Mouse (Mus musculus): ENCODE data around the gene Eef1akmt3.
"Not testable (repeated sequence)": the region's sequence is repeated elsewhere in the genome, so short reads cannot be mapped to it uniquely, and the experiment has no call there.

The Eef1akmt3 gene

DNA sequence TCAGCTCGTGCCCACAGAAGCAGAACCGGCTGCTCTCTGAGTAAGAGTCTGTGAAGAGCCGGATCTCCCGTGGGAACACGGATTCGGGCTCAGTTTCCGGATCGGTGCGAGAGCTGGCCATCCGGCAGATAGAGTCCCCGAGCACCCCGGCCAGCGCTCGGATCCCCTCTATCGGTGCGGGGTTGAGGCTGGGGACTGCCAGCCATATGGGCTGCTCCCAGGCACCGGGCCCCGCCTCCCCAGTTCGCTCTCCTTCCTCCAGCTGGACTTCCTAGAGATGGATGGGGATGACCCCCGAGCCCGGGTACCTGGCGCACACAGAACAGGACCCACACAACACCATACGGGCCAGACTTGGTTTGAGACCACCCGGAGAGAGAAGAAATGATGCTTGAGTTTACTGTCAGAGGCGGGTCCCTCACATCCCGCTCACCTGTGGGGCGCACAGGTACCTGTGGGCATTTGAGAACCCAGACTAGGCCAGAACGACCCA lies at the start of gene Eef1akmt3, which contains the start of gene Mettl1:
TSS of gene Eef1akmt3 (minus strand) at position 240 of the 493 bp plus-strand sequence.
TSS of gene Mettl1 (plus strand) at position 141 of the 493 bp plus-strand sequence.
- DNase-seq (ENCODE audit: low read depth in 2 of 2, low spot score in 2 of 2) = peak; percentile 25 to 28

DNA sequence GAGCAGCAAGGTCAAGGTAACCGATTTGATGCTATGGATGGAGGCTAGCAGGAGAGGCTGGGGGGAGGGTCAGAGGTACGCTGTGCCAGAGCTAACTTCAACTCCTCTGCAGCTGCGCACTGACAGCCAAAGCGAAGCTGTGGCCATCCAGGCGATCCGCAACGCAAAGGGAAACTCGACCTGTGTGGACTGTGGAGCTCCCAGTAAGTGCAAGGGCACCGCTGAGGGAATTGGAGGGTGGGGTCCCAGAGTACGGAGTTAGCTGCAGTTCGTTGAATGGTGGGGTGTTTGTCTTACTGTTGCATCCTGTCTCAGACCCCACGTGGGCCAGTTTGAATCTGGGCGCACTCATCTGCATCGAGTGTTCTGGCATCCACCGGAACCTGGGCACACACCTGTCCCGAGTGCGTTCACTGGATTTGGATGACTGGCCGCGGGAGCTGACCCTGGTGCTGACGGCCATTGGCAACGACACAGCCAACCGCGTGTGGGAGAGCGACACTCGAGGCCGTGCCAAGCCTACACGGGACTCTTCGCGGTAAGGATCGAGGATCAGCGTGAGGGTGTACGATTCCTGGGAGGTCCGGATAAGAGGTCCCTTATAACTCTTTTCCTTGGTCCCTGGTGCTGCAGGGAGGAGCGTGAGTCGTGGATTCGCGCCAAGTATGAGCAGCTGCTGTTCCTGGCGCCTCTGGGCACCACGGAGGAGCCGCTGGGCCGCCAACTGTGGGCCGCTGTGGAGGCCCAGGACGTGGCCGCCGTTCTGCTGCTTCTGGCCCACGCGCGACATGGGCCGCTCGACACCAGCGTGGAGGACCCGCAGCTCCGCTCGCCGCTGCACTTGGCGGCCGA lies 49.5 kb upstream of the Eef1akmt3 start:
- no peak for DNase-seq (ENCODE audit: low read depth in 2 of 2, low spot score in 2 of 2)

DNA sequence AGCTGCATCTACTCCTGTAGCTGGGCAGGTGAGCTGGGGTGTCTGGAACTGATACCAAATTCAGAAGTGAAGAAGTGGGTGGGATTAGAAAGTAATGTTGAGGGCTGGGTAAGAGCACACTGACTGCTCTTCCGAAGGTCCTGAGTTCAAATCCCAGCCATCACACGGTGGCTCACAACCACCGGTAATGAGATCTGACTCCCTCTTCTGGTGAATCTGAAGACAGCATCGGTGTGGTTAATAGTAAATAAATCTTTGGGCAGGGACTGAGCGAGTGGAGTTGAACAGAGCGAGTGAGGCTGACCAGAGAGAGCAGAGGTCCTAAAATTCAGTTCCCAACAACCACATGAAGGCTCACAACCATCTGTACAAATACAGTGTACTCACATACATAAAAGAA lies 44.3 kb upstream of the Eef1akmt3 start:
- no peak for DNase-seq (ENCODE audit: low read depth in 2 of 2, low spot score in 2 of 2)

DNA sequence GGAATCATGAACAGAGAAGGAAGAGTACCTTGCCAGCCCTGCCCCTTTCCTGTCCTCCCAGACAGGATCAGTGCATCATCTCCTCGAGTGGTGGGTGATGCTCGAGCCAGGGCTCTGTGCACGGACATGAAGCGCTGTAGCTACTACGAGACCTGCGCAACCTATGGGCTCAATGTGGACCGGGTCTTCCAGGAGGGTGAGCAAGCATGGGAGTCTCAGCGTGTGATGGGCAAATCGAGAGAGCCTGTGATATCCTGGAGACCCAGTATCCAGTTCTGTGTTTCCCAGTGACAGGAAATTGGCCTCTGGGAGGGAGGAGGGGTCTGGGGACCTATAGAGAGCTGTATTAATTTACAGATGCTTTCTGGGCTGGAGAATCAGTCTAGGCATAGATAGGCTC lies 43.7 kb upstream of the Eef1akmt3 start:
- no peak for DNase-seq (ENCODE audit: low read depth in 2 of 2, low spot score in 2 of 2)

DNA sequence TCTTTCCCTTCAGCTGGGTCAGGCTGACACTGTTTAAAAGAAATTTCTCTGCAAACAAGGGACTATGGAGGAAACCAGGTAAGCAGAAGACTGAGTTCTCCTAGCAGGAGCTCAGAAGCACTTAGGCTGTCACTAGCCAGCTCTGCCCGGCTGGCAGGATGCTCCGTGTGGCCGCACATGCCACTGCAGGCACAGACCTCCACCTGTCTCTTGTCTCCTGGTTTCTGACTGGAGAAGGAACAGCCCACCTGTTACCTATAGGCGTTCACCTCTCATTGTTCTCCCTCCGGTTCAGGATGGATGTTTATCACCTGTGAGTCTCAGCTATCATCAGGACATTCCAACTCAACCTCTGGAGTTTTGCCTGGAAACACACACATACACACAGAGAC lies 42.6 kb upstream of the Eef1akmt3 start:
- no peak for DNase-seq (ENCODE audit: low read depth in 2 of 2, low spot score in 2 of 2)

DNA sequence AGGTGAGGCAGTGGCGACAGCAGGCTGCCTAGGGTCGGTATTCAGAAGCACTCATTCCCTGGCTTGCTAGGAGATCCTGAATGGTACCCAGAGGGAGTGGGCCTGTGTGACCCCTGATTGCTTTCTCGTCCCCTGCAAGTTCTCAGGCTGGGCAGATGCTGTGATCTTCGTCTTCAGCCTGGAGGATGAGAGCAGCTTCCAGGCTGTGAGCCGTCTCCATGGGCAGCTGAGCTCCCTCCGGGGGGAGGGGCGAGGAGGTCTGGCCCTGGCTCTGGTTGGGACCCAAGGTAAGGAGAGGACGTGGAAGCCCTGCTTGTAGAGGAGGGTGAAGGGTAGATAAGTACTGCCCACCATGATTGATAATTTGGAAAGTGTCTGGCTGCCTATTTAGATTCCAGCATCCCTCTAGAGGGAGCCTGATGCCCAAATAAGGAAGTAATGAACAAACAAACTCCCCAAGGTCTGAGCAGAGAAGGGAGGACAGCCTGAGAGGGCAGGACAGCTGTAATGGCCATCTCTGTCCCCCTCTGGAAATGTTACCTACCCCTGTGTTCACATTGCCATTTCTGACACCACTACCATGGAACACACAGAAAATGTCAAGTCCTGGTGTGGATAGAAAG lies 42.1 kb upstream of the Eef1akmt3 start:
- DNase-seq (ENCODE audit: low read depth in 2 of 2, low spot score in 2 of 2) = no peak

DNA sequence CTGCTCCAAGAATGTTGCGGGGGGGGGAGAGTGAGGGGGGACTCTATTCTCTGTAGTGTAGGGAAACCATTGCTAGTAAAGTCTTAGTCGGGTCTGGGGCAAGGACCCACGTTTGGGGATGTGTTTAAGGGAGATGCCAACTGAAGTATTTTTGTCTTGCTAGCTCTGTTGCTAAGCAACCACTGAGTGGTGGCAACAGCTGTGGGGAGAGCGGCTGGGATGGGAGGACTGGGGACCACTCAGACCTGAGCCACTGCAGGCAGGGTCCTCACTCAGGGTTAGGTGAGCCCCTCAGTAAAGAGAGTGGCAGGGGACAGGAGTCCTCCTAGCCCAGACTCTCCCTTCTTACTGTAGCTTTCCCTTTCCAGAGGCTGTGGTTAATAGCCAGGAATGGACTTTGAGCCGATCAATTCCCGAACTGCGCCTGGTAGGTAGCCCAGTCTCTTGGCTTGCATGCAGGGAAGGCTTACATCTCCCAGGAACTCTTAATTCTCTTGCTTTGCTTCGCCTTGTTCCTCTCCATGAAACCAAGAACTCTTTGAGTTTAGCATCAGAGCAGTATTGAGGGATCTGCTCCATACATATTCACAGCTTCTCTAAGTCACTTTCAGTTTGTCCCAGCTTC lies 40.8 kb upstream of the Eef1akmt3 start:
- no peak for DNase-seq (ENCODE audit: low read depth in 2 of 2, low spot score in 2 of 2)

DNA sequence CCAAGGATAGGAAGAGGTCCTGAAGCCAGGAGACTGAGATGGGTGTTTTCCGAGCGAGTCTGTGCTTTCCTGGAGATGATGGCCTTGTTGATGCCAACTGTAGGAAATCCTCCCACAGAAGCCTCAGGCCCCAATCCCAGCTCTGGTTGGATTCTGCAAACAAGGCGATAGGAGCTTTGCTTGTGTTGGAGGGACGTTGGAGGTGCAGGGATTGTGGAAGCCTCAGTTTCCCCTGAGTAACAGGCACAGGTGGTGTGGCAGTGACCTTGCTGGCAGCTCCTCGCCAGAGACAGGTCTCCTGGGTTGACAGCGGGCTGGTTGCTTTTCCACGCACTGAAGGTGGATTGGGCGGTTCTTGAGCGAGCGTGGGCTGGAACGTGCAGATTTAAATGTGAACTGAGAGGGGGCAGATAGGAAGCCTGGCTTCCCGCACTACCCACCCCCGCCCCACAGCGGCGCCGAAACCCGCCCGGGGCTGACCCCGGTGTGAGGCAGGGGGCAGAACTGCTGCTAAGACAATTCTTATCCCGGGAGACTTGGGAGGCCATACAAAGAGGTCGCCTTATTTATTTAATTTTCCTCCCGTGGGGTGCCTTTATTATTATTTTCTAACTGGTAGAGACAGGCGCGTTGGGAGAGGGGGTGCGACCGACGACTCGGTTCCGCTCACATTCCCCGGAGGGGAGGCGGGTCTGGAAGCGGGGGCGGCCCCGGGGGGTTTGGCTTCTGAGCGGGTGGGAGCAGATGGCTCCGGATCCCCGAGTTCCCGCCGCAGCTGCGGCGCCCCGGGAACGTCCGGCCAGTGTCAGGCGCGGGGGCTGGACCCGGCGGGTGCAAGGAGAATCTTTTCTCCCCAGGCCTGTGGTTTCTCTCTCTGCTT lies 39.8 kb upstream of the Eef1akmt3 start:
- DNase-seq (ENCODE audit: low read depth in 2 of 2, low spot score in 2 of 2) = no peak

DNA sequence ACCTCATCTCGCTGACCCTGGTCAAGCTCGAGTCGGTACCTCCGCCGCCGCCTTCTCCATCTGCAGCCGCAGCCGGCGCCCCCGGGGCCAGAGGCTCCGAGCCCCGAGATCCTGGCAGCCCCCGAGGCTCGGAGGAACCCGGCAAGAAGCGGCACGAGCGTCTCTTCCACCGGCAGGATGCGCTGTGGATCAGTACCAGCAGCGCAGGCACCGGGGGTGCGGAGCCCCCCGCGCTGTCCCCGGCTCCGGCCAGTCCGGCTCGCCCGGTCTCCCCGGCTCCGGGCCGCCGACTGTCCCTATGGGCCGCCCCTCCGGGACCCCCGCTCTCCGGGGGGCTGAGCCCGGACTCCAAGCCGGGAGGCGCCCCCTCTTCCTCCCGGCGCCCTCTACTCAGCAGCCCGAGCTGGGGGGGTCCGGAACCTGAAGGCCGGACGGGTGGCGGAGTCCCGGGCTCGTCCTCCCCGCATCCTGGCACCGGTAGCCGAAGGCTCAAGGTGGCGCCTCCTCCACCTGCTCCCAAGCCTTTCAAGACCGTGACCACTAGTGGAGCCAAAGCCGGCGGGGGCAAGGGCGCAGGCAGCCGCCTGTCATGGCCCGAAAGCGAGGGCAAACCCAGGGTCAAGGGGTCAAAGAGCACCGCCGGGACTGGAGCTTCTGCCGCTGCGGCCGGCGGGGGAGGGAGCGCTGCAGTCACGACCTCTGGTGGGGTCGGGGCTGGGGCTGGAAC lies 38.5 kb upstream of the Eef1akmt3 start:
- no peak for DNase-seq (ENCODE audit: low read depth in 2 of 2, low spot score in 2 of 2)

DNA sequence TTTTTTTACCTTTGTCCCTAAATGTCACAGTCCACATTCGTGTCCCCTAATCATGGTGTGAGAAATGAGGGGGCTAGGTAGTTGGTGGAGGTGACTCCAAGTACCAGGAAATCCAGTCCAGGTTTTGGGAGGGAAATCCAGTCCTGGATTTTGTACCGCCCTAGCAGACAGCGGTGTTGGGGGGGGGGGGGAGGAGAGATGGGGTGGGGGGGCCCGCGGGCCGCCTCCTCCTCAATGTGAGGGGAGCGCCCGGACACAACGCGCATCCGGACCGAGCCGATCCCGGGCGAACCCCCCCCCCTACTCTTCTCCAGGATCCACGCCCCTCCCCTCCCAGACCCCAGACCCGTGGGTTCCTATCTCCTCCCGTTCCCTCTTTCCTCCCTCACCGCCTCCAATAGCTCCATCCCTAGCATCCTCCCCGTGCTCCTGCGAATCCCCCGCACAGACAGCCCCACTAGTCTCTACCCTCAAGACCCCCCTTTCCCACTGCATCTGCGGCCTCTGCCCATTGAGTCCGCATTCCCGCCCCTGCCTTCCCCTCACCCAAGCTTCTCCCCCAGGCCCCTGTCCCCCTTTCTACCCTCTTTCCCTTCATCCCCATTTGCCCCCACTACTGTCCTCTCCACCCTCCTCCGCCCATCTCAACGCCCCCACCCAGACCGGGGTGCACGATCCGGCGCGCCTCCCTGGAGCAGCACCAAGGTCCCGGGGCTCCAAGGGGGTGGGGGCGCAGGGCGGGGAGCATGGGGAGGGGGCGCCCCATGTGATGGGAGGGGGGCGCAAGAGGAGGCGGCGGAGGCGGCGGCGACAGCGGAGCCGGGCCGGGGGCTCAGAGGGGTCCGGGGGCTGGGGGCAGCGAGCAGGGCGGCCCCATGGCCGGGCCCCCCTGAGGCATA lies 37.6 kb upstream of the Eef1akmt3 start:
- no peak for DNase-seq (ENCODE audit: low read depth in 2 of 2, low spot score in 2 of 2)

DNA sequence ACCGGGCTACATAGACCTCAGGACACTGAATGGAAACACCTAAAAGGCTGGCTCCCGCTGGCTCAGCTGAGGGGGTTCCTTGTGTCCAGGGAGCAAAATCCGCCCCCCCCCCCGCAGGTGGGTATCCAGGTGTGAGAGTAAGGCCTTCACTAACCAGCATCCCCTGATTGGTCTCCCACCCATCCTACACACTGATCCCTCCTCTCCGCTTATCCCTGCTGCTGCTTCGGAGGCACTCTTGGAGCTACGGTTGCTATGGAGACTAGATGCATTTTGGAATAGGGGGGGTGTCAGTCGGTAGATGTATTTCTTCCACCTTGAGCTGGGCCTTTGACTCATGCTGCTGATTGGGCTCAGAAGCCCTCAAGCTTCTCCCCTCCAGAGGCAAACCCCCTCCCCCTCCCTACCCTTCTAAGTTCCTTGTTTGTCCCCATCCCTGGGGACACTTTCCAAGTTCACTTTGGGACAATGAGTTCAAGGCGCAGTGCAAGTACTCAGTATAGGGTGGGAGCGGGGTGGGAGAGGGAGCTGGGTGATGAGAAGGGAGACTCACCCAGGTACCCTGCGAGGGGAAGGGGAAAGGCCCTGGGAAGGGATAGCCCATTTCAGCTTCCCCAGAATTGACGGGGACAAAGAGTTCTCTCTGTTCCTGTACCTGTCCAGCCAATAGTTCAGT lies 36.8 kb upstream of the Eef1akmt3 start:
- DNase-seq (ENCODE audit: low read depth in 2 of 2, low spot score in 2 of 2) = no peak

DNA sequence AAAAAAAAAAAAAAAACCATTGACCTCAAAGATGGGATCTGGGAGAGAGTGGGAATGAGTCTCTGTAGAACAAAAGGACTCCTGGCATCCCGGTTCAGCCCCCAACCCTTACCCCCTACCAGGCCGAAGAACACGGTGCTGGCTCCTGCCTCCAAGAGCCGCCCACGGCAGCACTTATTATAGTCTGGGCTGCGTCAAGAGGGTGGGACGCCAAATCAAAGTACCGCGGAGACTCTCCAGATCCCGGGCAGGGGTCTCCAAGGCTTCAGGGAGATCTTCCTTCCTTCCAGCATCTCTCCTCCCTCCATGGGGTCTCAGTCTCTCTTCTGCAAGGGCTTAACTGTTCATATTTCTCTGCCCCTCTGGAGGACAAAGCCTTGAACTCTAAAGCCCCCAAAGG lies 36.2 kb upstream of the Eef1akmt3 start:
- DNase-seq (ENCODE audit: low read depth in 2 of 2, low spot score in 2 of 2) = no peak

DNA sequence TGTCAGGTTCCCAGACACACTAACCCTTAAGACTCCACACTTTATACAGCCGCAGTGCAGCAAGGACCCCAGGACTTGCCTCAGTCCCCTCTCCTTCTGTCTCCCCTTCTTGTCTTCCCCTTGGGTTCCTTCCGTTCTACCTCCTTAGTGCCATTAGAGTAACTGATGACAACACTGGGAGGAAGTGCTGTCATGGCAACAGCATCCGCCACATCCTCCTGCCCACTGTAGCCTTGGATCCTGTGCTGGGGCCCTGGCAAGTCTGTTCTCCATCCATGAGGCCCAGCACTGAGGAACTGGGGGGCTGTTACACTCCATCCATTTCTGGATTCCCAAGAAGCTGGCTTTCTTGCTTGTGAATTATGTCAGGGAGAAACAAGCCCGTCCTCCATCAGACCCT lies 34.8 kb upstream of the Eef1akmt3 start:
- peak; percentile 48 to 74 for DNase-seq (ENCODE audit: low read depth in 2 of 2, low spot score in 2 of 2)

DNA sequence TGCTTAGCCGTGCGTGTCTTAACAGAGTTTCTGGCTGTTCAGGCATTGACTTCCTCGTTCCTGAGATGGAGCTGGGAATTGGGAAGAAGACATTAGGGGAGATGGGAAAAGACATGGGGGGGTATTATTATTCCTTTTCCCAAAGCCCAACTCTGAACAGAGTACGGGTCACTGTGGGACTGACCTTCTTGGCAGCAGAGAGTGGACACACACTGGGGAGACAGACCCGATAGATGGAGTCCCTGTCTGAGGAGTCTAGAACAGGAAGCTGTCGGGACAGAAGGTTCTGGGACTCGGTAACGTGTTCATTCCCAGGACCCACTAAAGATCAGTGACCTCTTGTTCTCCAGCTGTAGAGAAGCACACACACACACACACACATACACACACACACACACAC lies 34.3 kb upstream of the Eef1akmt3 start:
- DNase-seq (ENCODE audit: low read depth in 2 of 2, low spot score in 2 of 2) = no peak

DNA sequence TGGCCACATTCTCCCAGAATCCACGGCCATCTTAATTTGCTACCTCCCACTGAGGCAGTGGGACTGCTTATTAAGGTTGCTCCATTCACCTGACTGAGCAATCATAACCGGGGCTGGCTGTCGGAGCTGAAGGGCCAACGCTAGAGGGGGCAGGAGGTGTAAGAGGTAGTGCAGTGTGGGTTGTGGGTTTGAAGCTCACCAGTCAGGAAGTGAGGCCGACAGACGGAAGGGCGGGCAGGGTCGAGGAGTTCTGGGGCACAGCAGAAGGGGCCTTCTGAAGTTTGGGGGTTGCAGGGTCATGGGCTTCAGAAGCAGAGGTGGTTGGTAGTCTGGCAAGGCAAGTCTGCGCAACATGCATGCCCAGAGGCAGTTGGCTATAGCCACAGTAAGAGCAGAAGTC lies 33.8 kb upstream of the Eef1akmt3 start, which contains the start of gene Agap2:
TSS of gene Agap2 (plus strand) at position 205 of the 400 bp plus-strand sequence.
- peak; percentile 79 to 86 for DNase-seq (ENCODE audit: low read depth in 2 of 2, low spot score in 2 of 2)

DNA sequence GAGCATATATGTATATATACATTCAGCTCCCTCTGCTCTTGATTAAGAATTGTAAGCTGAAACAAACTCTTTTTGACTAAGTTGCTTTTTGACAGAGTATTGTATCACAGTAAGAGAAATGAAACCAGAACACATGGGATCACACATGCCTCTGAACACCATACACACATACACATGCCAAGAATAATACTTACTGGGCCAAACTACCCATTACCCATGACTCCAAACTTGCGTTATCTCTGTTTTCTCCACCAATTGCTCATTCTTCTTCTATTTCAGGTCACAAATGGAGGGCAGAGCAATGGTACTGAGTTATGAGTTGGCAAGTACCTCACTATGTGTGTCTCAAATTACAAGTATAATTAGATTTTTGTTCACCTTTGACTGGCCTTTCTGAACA lies 32.7 kb upstream of the Eef1akmt3 start:
- DNase-seq (ENCODE audit: low read depth in 2 of 2, low spot score in 2 of 2) = no peak

DNA sequence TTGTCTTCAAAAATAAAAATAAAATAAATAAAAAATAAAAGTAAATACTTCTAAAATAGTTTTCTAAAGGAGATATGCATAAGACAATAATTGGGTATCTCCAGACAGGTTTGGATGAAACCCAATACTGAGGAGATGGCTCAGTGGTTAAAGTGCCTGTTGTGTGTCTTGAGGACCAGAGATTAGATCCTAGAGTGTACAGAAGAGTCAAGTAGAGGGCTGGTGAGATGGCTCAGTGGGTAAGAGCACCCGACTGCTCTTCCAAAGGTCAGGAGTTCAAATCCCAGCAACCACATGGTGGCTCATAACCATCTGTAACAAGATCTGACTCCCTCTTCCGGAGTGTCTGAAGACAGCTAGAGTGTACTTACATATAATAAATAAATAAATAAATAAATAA lies 31.7 kb upstream of the Eef1akmt3 start:
- DNase-seq (ENCODE audit: low read depth in 2 of 2, low spot score in 2 of 2) = not testable (repeated sequence)

DNA sequence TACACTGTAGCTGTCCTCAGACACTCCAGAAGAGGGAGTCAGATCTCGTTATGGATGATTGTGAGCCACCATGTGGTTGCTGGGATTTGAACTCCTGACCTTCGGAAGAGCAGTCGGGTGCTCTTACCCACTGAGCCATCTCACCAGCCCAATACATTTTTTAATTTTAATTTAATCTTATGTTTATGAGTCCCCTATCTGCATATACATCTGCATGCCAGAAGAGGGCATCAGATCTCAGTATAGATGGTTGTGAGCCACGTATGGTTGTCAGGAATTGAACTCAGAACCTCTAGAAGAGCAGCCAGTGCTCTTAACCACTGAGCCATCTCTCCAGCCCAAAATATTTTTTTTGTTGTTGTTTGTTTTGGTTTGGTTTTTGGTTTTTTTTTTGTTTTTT lies 31.0 kb upstream of the Eef1akmt3 start:
- not testable (repeated sequence) for DNase-seq (ENCODE audit: low read depth in 2 of 2, low spot score in 2 of 2)

DNA sequence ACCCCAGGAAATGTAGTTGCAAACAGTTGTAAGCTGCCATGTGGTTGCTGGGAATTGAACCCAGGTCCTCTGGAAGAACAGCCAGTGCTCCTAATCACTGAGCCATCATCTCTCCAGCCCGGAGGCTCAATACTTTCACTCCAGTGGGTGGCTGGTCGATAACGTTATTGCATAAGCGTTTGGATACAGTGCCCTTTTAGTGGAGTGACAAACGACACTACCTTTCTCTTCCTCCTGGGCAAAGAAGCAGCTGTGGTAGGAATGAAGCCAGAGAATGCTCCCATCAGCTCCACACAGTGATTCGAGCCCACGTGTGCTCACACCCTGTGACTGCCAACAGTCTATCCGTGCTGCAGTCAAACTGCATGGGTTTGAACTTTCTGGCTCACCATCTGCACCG lies 29.9 kb upstream of the Eef1akmt3 start:
- DNase-seq (ENCODE audit: low read depth in 2 of 2, low spot score in 2 of 2) = no peak
